Mouse (Mus musculus) megakaryocyte, embryonic 14.5 days (primary cell): Measurements from ENCODE around the gene Efcab3.

ENCODE experiments used
- FLI1 ChIP-seq: IDR thresholded peaks from 2 replicates; pipeline ENCODE4 v1.6.1; 2012; ENCODE audit warnings: low read length, inconsistent platforms, mixed read lengths
- GATA1 ChIP-seq: IDR thresholded peaks from 3 replicates; pipeline ENCODE4 v1.6.1; 2012; ENCODE audit warnings: mixed read lengths, low read length, inconsistent platforms, borderline replicate concordance

GRCm38 (mm10) chr11:105149353-105149752 lies 86.0 kb downstream of the Efcab3 start:
- TF ChIP-seq GATA1 (no peak), FLI1 (no peak)
